ENCODE assay signal across 14 mouse cellular contexts in genomic region chr12:81933430-81933829, GRCm38 (mm10).
DNase-seq lines count a peak whose midpoint lies in the region; ATAC-seq and TF ChIP-seq lines count a peak whose summit lies in the region.
"Had no signal": no experiment of that assay in that cellular context is flagged by ENCODE, and none has a peak within 500 bp of the region (broad histone marks: within the 10 kb centered on the region; RNA-seq: fewer than 3 reads in every experiment).

No protein-coding gene starts in this region.

- no peak overlapping the region for H3ac ChIP-seq in myocyte (ENCODE audit: control insufficient read depth, insufficient read length)

- H3K27ac ChIP-seq in neural tube, embryonic 15.5 days (replicated peaks), result no peak overlapping the region

- DNase-seq in CD4-positive, CD25-positive, alpha-beta regulatory T cell, adult 2 months (ENCODE audit: low read depth, low spot score), result peak; percentile 18
- DNase-seq in kidney, postnatal 10 days, result peak; percentile 35
- no peak for DNase-seq in right cerebral cortex, postnatal 14 days
- DNase-seq in spleen, postnatal 4 days (ENCODE audit: low spot score in 2 of 2), result no peak
- DNase-seq: adrenal gland, postnatal 14 days; cerebellum, adult 11 months; heart, adult 18-20 months; heart, postnatal 36 days; thymus, postnatal 14 days had no signal

- H3K9me3 ChIP-seq in neural tube, embryonic 15.5 days (replicated peaks), result no peaks in the 10 kb centered on the region

- 89% methylated on average over 5 of the region's 5 CpGs for WGBS in neural tube, embryonic 15.5 days

- peak; percentile 40 for ATAC-seq in activated CD4-positive, CD25-positive, alpha-beta regulatory T cell, adult 4 months
- ATAC-seq in neural tube, embryonic 15.5 days (ENCODE audit: low FRiP score), result no peak
- ATAC-seq: forebrain, embryonic 14.5 days; Patski had no signal

- H3K4me1 ChIP-seq in neural tube, embryonic 15.5 days, result peaks cover 14% of the 10 kb centered on the region

- no peak overlapping the region for H3K4me2 ChIP-seq in myocyte (ENCODE audit: low read depth)
- H3K4me2 ChIP-seq in neural tube, embryonic 15.5 days, result no peak overlapping the region

- no peak overlapping the region for H3K4me3 ChIP-seq in myocyte
- no peak overlapping the region for H3K4me3 ChIP-seq in neural tube, embryonic 15.5 days (replicated peaks)

- no peaks in the 10 kb centered on the region for H3K79me2 ChIP-seq in myocyte (ENCODE audit: control insufficient read depth, insufficient read depth)

- no peaks in the 10 kb centered on the region for H3K27me3 ChIP-seq in myocyte (ENCODE audit: control insufficient read depth, insufficient read depth, insufficient read length)
- no peaks in the 10 kb centered on the region for H3K27me3 ChIP-seq in neural tube, embryonic 15.5 days (replicated peaks)
- H3K27me3 ChIP-seq: Patski had no signal

- no peaks in the 10 kb centered on the region for H3K36me3 ChIP-seq in myocyte (ENCODE audit: control insufficient read depth, insufficient read depth)
- peaks cover 3% of the 10 kb centered on the region for H3K36me3 ChIP-seq in neural tube, embryonic 15.5 days

- H3K9ac ChIP-seq in neural tube, embryonic 15.5 days (replicated peaks), result no peak overlapping the region

- TF ChIP-seq POLR2A in myocyte (IDR thresholded peaks at IDR 0.05; ENCODE audit: insufficient read length, low read depth), result no peak

TF ChIP-seq in myocyte, 11 proteins besides CTCF, POLR2A, EP300 and RAD21:
- no peak for TF ChIP-seq E2F4 (IDR thresholded peaks at IDR 0.05; ENCODE audit: insufficient read depth)
- TF ChIP-seq POLR2AphosphoS2 (IDR thresholded peaks at IDR 0.05; ENCODE audit: insufficient read length, low read depth), result no peak
- TF ChIP-seq MYOD1 (IDR thresholded peaks at IDR 0.05; ENCODE audit: control insufficient read depth in 1 of 3, insufficient read length in 2 of 3, low read depth in 2 of 3), result no peak
- TF ChIP-seq TCF3 (IDR thresholded peaks at IDR 0.05; ENCODE audit: insufficient read length, low read depth), result no peak
- 0 out of 2 replicates have a peak, but pooled peaks have one; percentile 24 for TF ChIP-seq CEBPB (IDR thresholded peaks at IDR 0.05; ENCODE audit: insufficient read depth, poor library complexity, severe bottlenecking)
- TF ChIP-seq USF1 (IDR thresholded peaks at IDR 0.05; ENCODE audit: low read depth), result peak; percentile 70

Comparison
In these comparisons a context has a peak if more than half of its experiments do, and no peak if none do; other contexts are left out.
1. DNase-seq: peak in CD4-positive, CD25-positive, alpha-beta regulatory T cell, adult 2 months (single experiment) and kidney, postnatal 10 days (single experiment); none in right cerebral cortex, postnatal 14 days (single experiment) and spleen, postnatal 4 days (0 of 2).